Mouse (Mus musculus): ENCODE results near the gene Xbp1.
A peak's percentile ranks its signal among the peaks of the same experiment; 100 is the strongest.
"Not testable (repeated sequence)": the region's sequence is repeated elsewhere in the genome, so short reads cannot be mapped to it uniquely, and the experiment has no call there.

Xbp1 gene

GRCm38 (mm10) chr11:5528841-5529240, 8.4 kb downstream of the Xbp1 start:
- no peak for DNase-seq (ENCODE audit: low spot score in 2 of 2)

GRCm38 (mm10) chr11:5530172-5530571, 9.7 kb downstream of the Xbp1 start:
- no peak for DNase-seq (ENCODE audit: low spot score in 2 of 2)

- DNase-seq (ENCODE audit: low spot score in 2 of 2), result no peak
These were observed 10.3 kb downstream of the Xbp1 start for GRCm38 (mm10) chr11:5530717-5531116.

- no peak for DNase-seq (ENCODE audit: low spot score in 2 of 2)
These were observed 12.6 kb downstream of the Xbp1 start for GRCm38 (mm10) chr11:5533108-5533507.

- not testable (repeated sequence) for DNase-seq (ENCODE audit: low spot score in 2 of 2)
These were observed 17.0 kb downstream of the Xbp1 start for GRCm38 (mm10) chr11:5537454-5537853.

GRCm38 (mm10) chr11:5540331-5540730, 19.9 kb downstream of the Xbp1 start:
- DNase-seq (ENCODE audit: low spot score in 2 of 2), result no peak

- DNase-seq (ENCODE audit: low spot score in 2 of 2), result no peak
These were observed 20.9 kb downstream of the Xbp1 start for GRCm38 (mm10) chr11:5541230-5541798.

- DNase-seq (ENCODE audit: low spot score in 2 of 2), result peak; percentile 84 to 89
These were observed 21.5 kb downstream of the Xbp1 start, which contains the start of gene Ccdc117 for GRCm38 (mm10) chr11:5541799-5542481. TSS of gene Ccdc117 (minus strand) at chr11:5542187.

- no peak for DNase-seq (ENCODE audit: low spot score in 2 of 2)
These were observed 22.2 kb downstream of the Xbp1 start for GRCm38 (mm10) chr11:5542482-5543185.

GRCm38 (mm10) chr11:5543281-5543680, 22.8 kb downstream of the Xbp1 start:
- no peak for DNase-seq (ENCODE audit: low spot score in 2 of 2)

GRCm38 (mm10) chr11:5544709-5545108, 24.2 kb downstream of the Xbp1 start:
- not testable (repeated sequence) for DNase-seq (ENCODE audit: low spot score in 2 of 2)

- DNase-seq (ENCODE audit: low spot score in 2 of 2), result no peak
These were observed 25.0 kb downstream of the Xbp1 start for GRCm38 (mm10) chr11:5545457-5545856.

GRCm38 (mm10) chr11:5546693-5547092, 26.2 kb downstream of the Xbp1 start:
- DNase-seq (ENCODE audit: low spot score in 2 of 2), result no peak

- no peak for DNase-seq (ENCODE audit: low spot score in 2 of 2)
These were observed 31.0 kb downstream of the Xbp1 start for GRCm38 (mm10) chr11:5551430-5551829.

GRCm38 (mm10) chr11:5551931-5552330, 31.5 kb downstream of the Xbp1 start:
- no peak for DNase-seq (ENCODE audit: low spot score in 2 of 2)

GRCm38 (mm10) chr11:5560273-5560672, 39.8 kb downstream of the Xbp1 start:
- no peak for DNase-seq (ENCODE audit: low spot score in 2 of 2)

- no peak for DNase-seq (ENCODE audit: low spot score in 2 of 2)
These were observed 42.3 kb downstream of the Xbp1 start for GRCm38 (mm10) chr11:5562625-5563268.

- no peak for DNase-seq (ENCODE audit: low spot score in 2 of 2)
These were observed 43.4 kb downstream of the Xbp1 start for GRCm38 (mm10) chr11:5563898-5564297.

GRCm38 (mm10) chr11:5565596-5565995, 45.1 kb downstream of the Xbp1 start:
- no peak for DNase-seq (ENCODE audit: low spot score in 2 of 2)

- no peak for DNase-seq (ENCODE audit: low spot score in 2 of 2)
These were observed 46.0 kb downstream of the Xbp1 start for GRCm38 (mm10) chr11:5566506-5566905.

GRCm38 (mm10) chr11:5567654-5568053, 47.2 kb downstream of the Xbp1 start:
- DNase-seq (ENCODE audit: low spot score in 2 of 2), result no peak

- no peak for DNase-seq (ENCODE audit: low spot score in 2 of 2)
These were observed 47.6 kb downstream of the Xbp1 start for GRCm38 (mm10) chr11:5568082-5568481.

All from frontal cortex, postnatal 36 days (tissue).